Mouse (Mus musculus): ENCODE measurements around the gene Ankrd54.
A peak's percentile ranks its signal among the peaks of the same experiment; 100 is the strongest.

- TF ChIP-seq TCF12 (IDR thresholded peaks at IDR 0.05; ENCODE audit: low read depth, low read length) (peak; percentile 61), USF1 (IDR thresholded peaks at IDR 0.05; ENCODE audit: low read depth, low read length) (no peak), TBP (conservative IDR thresholded peaks at IDR 0.05; ENCODE audit: low read depth, low read length) (no peak), SIN3A (IDR thresholded peaks at IDR 0.05; ENCODE audit: low read length) (0 out of 2 replicates have a peak, but pooled peaks have one; percentile 14), CTCF (conservative IDR thresholded peaks at IDR 0.05 in 1 of 2, IDR thresholded peaks at IDR 0.05 in 1 of 2; ENCODE audit: low read depth in 2 of 2, low read length in 2 of 2) (no peak), IRF4 (IDR thresholded peaks at IDR 0.05; ENCODE audit: low read depth, low read length) (no peak), MAX (IDR thresholded peaks at IDR 0.05; ENCODE audit: low read length) (no peak), POLR2A (IDR thresholded peaks at IDR 0.05; ENCODE audit: low read depth, low read length) (peak; percentile 56)
Observed at GRCm38 (mm10) chr15:79108421-79109320, 46.0 kb upstream of the Ankrd54 start, which contains the start of gene Micall1.
